In the genomic region with DNA sequence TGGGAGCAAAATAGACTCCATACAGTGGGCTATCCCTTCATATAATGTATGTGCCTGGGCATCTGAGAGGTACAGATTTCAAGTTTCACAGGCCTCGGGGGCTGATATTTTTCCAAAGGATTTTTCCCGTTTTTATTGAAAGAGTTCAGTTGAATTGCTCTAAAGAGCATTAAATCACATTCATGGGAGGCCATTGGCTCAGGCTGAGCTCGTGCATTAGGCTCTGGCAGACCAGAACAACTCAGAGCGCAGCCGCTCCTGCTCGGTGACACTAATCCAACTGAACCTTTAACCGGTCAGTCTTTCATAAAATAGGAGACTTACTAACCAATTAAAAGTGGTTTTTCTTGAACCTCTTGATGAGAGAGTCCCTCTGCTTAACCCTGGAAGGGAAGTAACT, we compare ENCODE assay signal across 13 mouse cellular contexts.
"Had no signal": no experiment of that assay in that cellular context is flagged by ENCODE, and none has a peak within 500 bp of the region (broad histone marks: within the 10 kb centered on the region; RNA-seq: fewer than 3 reads in every experiment).

No protein-coding gene starts in this region.

- H3K4me3 ChIP-seq: kidney, embryonic 15.5 days; neural tube, embryonic 13.5 days had no signal

- H3K4me2 ChIP-seq: kidney, embryonic 15.5 days; neural tube, embryonic 13.5 days had no signal

- H3K36me3 ChIP-seq: kidney, embryonic 15.5 days; neural tube, embryonic 13.5 days had no signal

- H3K9ac ChIP-seq: kidney, embryonic 15.5 days; liver, embryonic 14.5 days; neural tube, embryonic 13.5 days had no signal

- H3K27ac ChIP-seq: kidney, embryonic 15.5 days; liver, embryonic 14.5 days; neural tube, embryonic 13.5 days had no signal

- DNase-seq: kidney, adult 2 months; kidney, postnatal 14 days; layer of hippocampus, postnatal 36 days; liver; lung, adult 18-20 months; right cerebral cortex, adult 18-20 months; right cerebral cortex, postnatal 25 days; thymus, postnatal 36 days had no signal

- ATAC-seq: intestine, embryonic 16.5 days; midbrain, embryonic 16.5 days had no signal

- H3K9me3 ChIP-seq: kidney, embryonic 15.5 days; neural tube, embryonic 13.5 days had no signal
